In the genomic region with DNA sequence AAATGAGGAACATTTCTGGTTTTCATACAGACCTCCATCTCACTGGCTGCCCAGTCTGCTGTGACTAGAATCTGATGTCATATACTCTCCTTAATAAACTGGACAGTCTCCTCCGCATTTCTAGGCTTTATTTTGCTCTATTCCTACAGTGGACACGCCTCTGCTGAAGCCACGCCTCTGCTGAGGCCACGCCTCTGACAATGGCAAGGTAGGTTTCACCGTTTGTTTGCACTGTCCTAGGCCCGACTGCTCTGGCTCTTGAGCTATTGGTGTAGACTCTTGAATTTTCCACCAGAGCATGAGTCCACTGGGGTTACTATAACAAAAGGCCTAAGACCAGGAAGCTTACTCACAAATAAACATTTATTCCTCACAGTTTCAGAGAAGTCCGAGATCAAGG, we compare ENCODE assay signal across 15 mouse cellular contexts.
"Had no signal": no experiment of that assay in that cellular context is flagged by ENCODE, and none has a peak within 500 bp of the region (broad histone marks: within the 10 kb centered on the region; RNA-seq: fewer than 3 reads in every experiment).

No protein-coding gene starts in this region.

- H3K9me3 ChIP-seq: midbrain, embryonic 10.5 days; midbrain, embryonic 12.5 days; neural tube, embryonic 13.5 days; neural tube, embryonic 15.5 days; stomach, embryonic 15.5 days had no signal

- DNase-seq: lung, adult 18-20 months; lung, embryonic 14.5 days; lung, postnatal 10 days; lung, postnatal 4 days; midbrain, embryonic 14.5 days; right cerebral cortex, postnatal 14 days; thymus, adult 2 months; thymus, postnatal 25 days; thymus, postnatal 4 days had no signal

- H3K4me3 ChIP-seq: midbrain, embryonic 10.5 days; midbrain, embryonic 12.5 days; myocyte; neural tube, embryonic 13.5 days; neural tube, embryonic 15.5 days; stomach, embryonic 15.5 days had no signal

- H3K36me3 ChIP-seq: midbrain, embryonic 10.5 days; midbrain, embryonic 12.5 days; neural tube, embryonic 13.5 days; neural tube, embryonic 15.5 days; stomach, embryonic 15.5 days had no signal
